In genomic region chr11:112835468-112836092, GRCm38 (mm10) we compare ENCODE assay signal across 20 mouse cellular contexts. TPM values are rescaled to one million over a fixed set of nuclear protein-coding genes. Genes with fewer than 3 reads are reported as not detected.
DNase-seq lines count a peak whose midpoint lies in the region; ATAC-seq lines count a peak whose summit lies in the region.
"Had no signal": no experiment of that assay in that cellular context is flagged by ENCODE, and none has a peak within 500 bp of the region (broad histone marks: within the 10 kb centered on the region; RNA-seq: fewer than 3 reads in every experiment).

No protein-coding gene starts in this region.

- DNase-seq in kidney, postnatal 36 days = no peak
- DNase-seq in embryonic facial prominence, embryonic 10.5 days (ENCODE audit: low spot score) = peak; percentile 55
- DNase-seq in lung, postnatal 36 days = peak; percentile 7
- DNase-seq in midbrain, embryonic 10.5 days (ENCODE audit: low spot score) = no peak
- DNase-seq in gastrocnemius, postnatal 4 days (ENCODE audit: low spot score in 2 of 2) = no peak
- DNase-seq in cerebellum, adult 11 months = no peak
- DNase-seq: cerebellum, adult 8-10 months; gastrocnemius, postnatal 14 days; heart, postnatal 10 days; right cerebral cortex, postnatal 4 days had no signal

- no peaks in the 10 kb centered on the region for H3K9me3 ChIP-seq in kidney, embryonic 14.5 days (ENCODE audit: control insufficient read depth, low read length)
- no peaks in the 10 kb centered on the region for H3K9me3 ChIP-seq in embryonic facial prominence, embryonic 10.5 days
- H3K9me3 ChIP-seq in intestine, embryonic 16.5 days (ENCODE audit: control insufficient read depth, low read length) = no peaks in the 10 kb centered on the region
- no peaks in the 10 kb centered on the region for H3K9me3 ChIP-seq in midbrain, embryonic 10.5 days (replicated peaks)
- H3K9me3 ChIP-seq: forebrain, embryonic 15.5 days; kidney, embryonic 15.5 days; limb, embryonic 12.5 days had no signal

- H3K27ac ChIP-seq in kidney, embryonic 14.5 days (ENCODE audit: low read depth, low read length) = no peak overlapping the region
- no peak overlapping the region for H3K27ac ChIP-seq in embryonic facial prominence, embryonic 10.5 days (replicated peaks)
- H3K27ac ChIP-seq in intestine, embryonic 16.5 days (ENCODE audit: low read length) = no peak overlapping the region
- H3K27ac ChIP-seq in midbrain, embryonic 10.5 days (replicated peaks) = no peak overlapping the region
- H3K27ac ChIP-seq: forebrain, embryonic 15.5 days; kidney, embryonic 15.5 days; limb, embryonic 12.5 days; liver, embryonic 14.5 days had no signal

- H3K9ac ChIP-seq in kidney, embryonic 14.5 days (ENCODE audit: low read depth, low read length) = no peak overlapping the region
- no peak overlapping the region for H3K9ac ChIP-seq in intestine, embryonic 16.5 days (ENCODE audit: low read depth, low read length)
- H3K9ac ChIP-seq: forebrain, embryonic 15.5 days; kidney, embryonic 15.5 days; limb, embryonic 12.5 days; liver, embryonic 14.5 days had no signal

- no peaks in the 10 kb centered on the region for H3K36me3 ChIP-seq in kidney, embryonic 14.5 days (ENCODE audit: control insufficient read depth, insufficient read depth, low read length)
- no peaks in the 10 kb centered on the region for H3K36me3 ChIP-seq in embryonic facial prominence, embryonic 10.5 days (replicated peaks)
- H3K36me3 ChIP-seq in intestine, embryonic 16.5 days (ENCODE audit: control insufficient read depth, insufficient read depth, low read length) = no peaks in the 10 kb centered on the region
- H3K36me3 ChIP-seq in midbrain, embryonic 10.5 days = no peaks in the 10 kb centered on the region
- H3K36me3 ChIP-seq: forebrain, embryonic 15.5 days; G1E; kidney, embryonic 15.5 days; limb, embryonic 12.5 days had no signal

- H3K27me3 ChIP-seq in kidney, embryonic 14.5 days (ENCODE audit: control insufficient read depth, insufficient read depth, low read length) = no peaks in the 10 kb centered on the region
- H3K27me3 ChIP-seq in embryonic facial prominence, embryonic 10.5 days (replicated peaks; ENCODE audit: low read depth, poor library complexity, severe bottlenecking) = 0 out of 2 replicates have a peak, but pooled peaks cover 3% of the 10 kb centered on the region
- H3K27me3 ChIP-seq in intestine, embryonic 16.5 days (replicated peaks; ENCODE audit: control insufficient read depth, insufficient read depth, low read length) = no peaks in the 10 kb centered on the region
- peaks cover 23% of the 10 kb centered on the region; the same call in 1 of the 2 replicates for H3K27me3 ChIP-seq in midbrain, embryonic 10.5 days (ENCODE audit: low read depth, poor library complexity, severe bottlenecking)
- H3K27me3 ChIP-seq: forebrain, embryonic 15.5 days; kidney, embryonic 15.5 days; limb, embryonic 12.5 days; megakaryocyte, embryonic 14.5 days had no signal

- H3K4me3 ChIP-seq in kidney, embryonic 14.5 days (ENCODE audit: low read length) = no peak overlapping the region
- H3K4me3 ChIP-seq in embryonic facial prominence, embryonic 10.5 days = no peak overlapping the region
- H3K4me3 ChIP-seq in intestine, embryonic 16.5 days (ENCODE audit: low read length) = no peak overlapping the region; the same call in 1 of the 2 replicates
- H3K4me3 ChIP-seq in midbrain, embryonic 10.5 days = no peak overlapping the region
- H3K4me3 ChIP-seq: forebrain, embryonic 15.5 days; kidney, embryonic 15.5 days; limb, embryonic 12.5 days; megakaryocyte, embryonic 14.5 days had no signal

- H3K4me2 ChIP-seq in kidney, embryonic 14.5 days (replicated peaks; ENCODE audit: low read depth, low read length) = no peak overlapping the region
- no peak overlapping the region for H3K4me2 ChIP-seq in intestine, embryonic 16.5 days (ENCODE audit: low read depth, low read length)
- H3K4me2 ChIP-seq: forebrain, embryonic 15.5 days; kidney, embryonic 15.5 days; limb, embryonic 12.5 days had no signal

- peak; percentile 53 for ATAC-seq in kidney, embryonic 14.5 days (ENCODE audit: low FRiP score, low TSS enrichment)
- ATAC-seq in intestine, embryonic 16.5 days = peak; percentile 83
- ATAC-seq: forebrain, embryonic 15.5 days; hindbrain, embryonic 16.5 days had no signal

- 28% methylated on average over 7 of the region's 7 CpGs for WGBS in kidney, embryonic 14.5 days
- WGBS in embryonic facial prominence, embryonic 10.5 days = 34% methylated on average over 7 of the region's 7 CpGs
- WGBS in intestine, embryonic 16.5 days = 31% methylated on average over 7 of the region's 7 CpGs
- WGBS in midbrain, embryonic 10.5 days = 55% methylated on average over 7 of the region's 7 CpGs

- H3K4me1 ChIP-seq in kidney, embryonic 14.5 days (ENCODE audit: control insufficient read depth, insufficient read depth, low read length) = peaks cover 20% of the 10 kb centered on the region; the same call in 1 of the 2 replicates
- peaks cover 45% of the 10 kb centered on the region for H3K4me1 ChIP-seq in embryonic facial prominence, embryonic 10.5 days
- no peaks in the 10 kb centered on the region for H3K4me1 ChIP-seq in intestine, embryonic 16.5 days (ENCODE audit: control insufficient read depth, insufficient read depth, low read length)
- peaks cover 50% of the 10 kb centered on the region for H3K4me1 ChIP-seq in midbrain, embryonic 10.5 days
- H3K4me1 ChIP-seq: megakaryocyte, embryonic 14.5 days had no signal

RNA-seq across cellular contexts. Expression of gene Sox9, which starts 53.6 kb away (rescaled TPM):
- 39.3 and 42.4 TPM in 2 replicates for polyA plus RNA-seq in kidney, embryonic 14.5 days (2014; fragmentation: Nextera tagmentation; extraction: Ambion mirVana)
- 108 and 112 TPM in 2 replicates for polyA plus RNA-seq in embryonic facial prominence, embryonic 10.5 days (2016; fragmentation: Nextera tagmentation; extraction: Ambion mirVana)
- 25.5 and 26.5 TPM in 2 replicates for polyA plus RNA-seq in intestine, embryonic 16.5 days (2015; fragmentation: Nextera tagmentation; extraction: Ambion mirVana)
- 61.8 and 108 TPM in 2 replicates for polyA plus RNA-seq in midbrain, embryonic 10.5 days (2016; fragmentation: Nextera tagmentation; extraction: Ambion mirVana)
- 1 to 10 TPM; 3.1 to 4.0 TPM for total RNA-seq in gastrocnemius, postnatal 4 days (2021)
- total RNA-seq: monocyte, adult 5-6 weeks had no signal
- polyA plus RNA-seq: G1E had no signal

Comparison
In these comparisons a context has a peak if more than half of its experiments do, and no peak if none do; other contexts are left out.
1. DNase-seq: peak in embryonic facial prominence, embryonic 10.5 days (single experiment) and lung, postnatal 36 days (single experiment); none in kidney, postnatal 36 days (0 of 2), midbrain, embryonic 10.5 days (single experiment), gastrocnemius, postnatal 4 days (0 of 2) and cerebellum, adult 11 months (single experiment).